ENCODE assay signal across 8 mouse cellular contexts in genomic region chr2:106855623-106856350, GRCm38 (mm10).
DNase-seq lines count a peak whose midpoint lies in the region; ATAC-seq and TF ChIP-seq lines count a peak whose summit lies in the region.

No protein-coding gene starts in this region.

- DNase-seq in heart, adult 11 months = peak; percentile 90
- DNase-seq in heart, adult 8-10 months (ENCODE audit: low spot score) = no peak
- peak; percentile 41 for DNase-seq in embryo, embryonic 11.5 days (ENCODE audit: low read depth, low spot score)
- no peak for DNase-seq in hindbrain, embryonic 14.5 days (ENCODE audit: low spot score)
- no peak for DNase-seq in liver, embryonic 14.5 days (ENCODE audit: low read depth in 3 of 3, low spot score in 3 of 3)
- DNase-seq in adipocyte (ENCODE audit: low spot score) = no peak
- DNase-seq in cerebellum, adult 9-11 months = no peak

- no peak for TF ChIP-seq EP300 in liver, embryonic 14.5 days (IDR thresholded peaks at IDR 0.05; ENCODE audit: low read depth)

- H3K4me1 ChIP-seq in hindbrain, embryonic 14.5 days (replicated peaks; ENCODE audit: control insufficient read depth, insufficient read depth, low read length) = peaks cover 37% of the 10 kb centered on the region
- peaks cover 0 to 11% of the 10 kb centered on the region in 2 experiments; a peak in 2 of 4 replicates for H3K4me1 ChIP-seq in liver, embryonic 14.5 days (replicated peaks; ENCODE audit: control insufficient read depth in 2 of 2, insufficient read depth in 2 of 2, low read length in 1 of 2)

- no peak overlapping the region for H3K9ac ChIP-seq in hindbrain, embryonic 14.5 days
- no peak overlapping the region for H3K9ac ChIP-seq in liver, embryonic 14.5 days (replicated peaks)

- 26% methylated on average over 12 of the region's 12 CpGs for WGBS in hindbrain, embryonic 14.5 days
- 45% methylated on average over 12 of the region's 12 CpGs for WGBS in liver, embryonic 14.5 days (ENCODE audit: insufficient replicate concordance)

- no peaks in the 10 kb centered on the region for H3K27me3 ChIP-seq in hindbrain, embryonic 14.5 days (ENCODE audit: control insufficient read depth, insufficient read depth, low read length)
- H3K27me3 ChIP-seq in liver, embryonic 14.5 days (ENCODE audit: control insufficient read depth, insufficient read depth, low read length) = no peaks in the 10 kb centered on the region

- H3K4me3 ChIP-seq in hindbrain, embryonic 14.5 days (replicated peaks; ENCODE audit: low read length) = no peak overlapping the region
- H3K4me3 ChIP-seq in liver, embryonic 14.5 days (ENCODE audit: insufficient read depth in 1 of 2, low read depth in 2 of 2, low read length in 2 of 2) = no peak overlapping the region

- H3K9me3 ChIP-seq in hindbrain, embryonic 14.5 days (ENCODE audit: control insufficient read depth, low read length) = no peaks in the 10 kb centered on the region
- no peaks in the 10 kb centered on the region for H3K9me3 ChIP-seq in liver, embryonic 14.5 days (ENCODE audit: control insufficient read depth, low read length)

- peak; percentile 26; the same call in 1 of the 2 replicates for ATAC-seq in hindbrain, embryonic 14.5 days (ENCODE audit: low FRiP score)
- no peak for ATAC-seq in liver, embryonic 14.5 days (ENCODE audit: insufficient read depth)
- ATAC-seq in megakaryocyte-erythroid progenitor cell, adult 5-6 weeks (replicated peaks; ENCODE audit: low FRiP score, low TSS enrichment, poor library complexity, severe bottlenecking) = no peak

- no peaks in the 10 kb centered on the region for H3K36me3 ChIP-seq in hindbrain, embryonic 14.5 days (replicated peaks; ENCODE audit: control insufficient read depth, insufficient read depth)
- no peaks in the 10 kb centered on the region for H3K36me3 ChIP-seq in liver, embryonic 14.5 days (replicated peaks; ENCODE audit: control insufficient read depth, insufficient read depth, low read depth)

- H3K4me2 ChIP-seq in hindbrain, embryonic 14.5 days (replicated peaks) = no peak overlapping the region
- H3K4me2 ChIP-seq in liver, embryonic 14.5 days (ENCODE audit: low read depth) = no peak overlapping the region

- H3K27ac ChIP-seq in hindbrain, embryonic 14.5 days = no peak overlapping the region
- no peak overlapping the region for H3K27ac ChIP-seq in liver, embryonic 14.5 days

- TF ChIP-seq CTCF in liver, embryonic 14.5 days (IDR thresholded peaks at IDR 0.05; ENCODE audit: low read depth) = peak; percentile 36

Comparison
In these comparisons a context has a peak if more than half of its experiments do, and no peak if none do; other contexts are left out.
1. DNase-seq: peak in heart, adult 11 months (single experiment) and embryo, embryonic 11.5 days (single experiment); none in heart, adult 8-10 months (single experiment), hindbrain, embryonic 14.5 days (single experiment), liver, embryonic 14.5 days (0 of 3), adipocyte (single experiment) and cerebellum, adult 9-11 months (single experiment).